Comparison of ENCODE assay signal across 1 mouse cellular context in the genomic region with DNA sequence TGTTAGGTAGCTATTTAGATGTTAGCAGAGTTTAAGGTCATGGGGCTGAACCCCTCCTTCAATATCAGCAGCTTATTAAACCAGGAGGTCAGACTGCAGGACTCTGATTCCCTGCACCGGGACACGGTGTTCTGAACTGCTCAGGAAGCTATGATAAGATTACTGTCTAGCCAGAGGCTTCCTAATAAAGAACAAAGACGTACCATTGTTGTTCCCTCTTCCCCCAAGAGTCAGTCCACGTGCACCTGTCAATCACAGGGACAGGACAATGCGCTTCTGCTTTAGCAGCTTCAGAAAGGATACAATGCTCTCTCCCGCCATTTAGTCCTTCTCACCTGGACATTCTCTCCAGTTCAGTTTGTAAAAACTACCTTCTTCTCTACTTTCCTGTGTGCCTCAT.
TF ChIP-seq lines count a peak whose summit lies in the region.

No protein-coding gene starts in this region.

TF ChIP-seq in MEL, 35 proteins besides CTCF, POLR2A, EP300 and RAD21:
- TF ChIP-seq MEF2A (IDR thresholded peaks at IDR 0.05; ENCODE audit: extremely low read depth, insufficient replicate concordance, low read depth, low read length, poor library complexity, severe bottlenecking) (no peak), NRF1 (IDR thresholded peaks at IDR 0.05; ENCODE audit: insufficient read depth, low read depth, low read length, poor library complexity, severe bottlenecking) (no peak), SMC3 (IDR thresholded peaks at IDR 0.05; ENCODE audit: low read depth, low read length) (no peak), RCOR1 (IDR thresholded peaks at IDR 0.05; ENCODE audit: low read depth, low read length) (no peak)
TF ChIP-seq in MEL: peak in this region for 0.
